Mouse (Mus musculus) neural tube, embryonic 11.5 days (tissue): Measurements from ENCODE around the gene Acmsd. TPM values are rescaled to one million over a fixed set of nuclear protein-coding genes. Genes with fewer than 3 reads are reported as not detected.
"Not testable (repeated sequence)": the region's sequence is repeated elsewhere in the genome, so short reads cannot be mapped to it uniquely, and the experiment has no call there.

Experiments
- ATAC-seq: fragments of 200-750 bp; cut with Nextera tagmentation; 2 replicates; pipeline ENCODE4 v1.8.0; 2017; ENCODE audit warnings: moderate number of reproducible peaks, mild to moderate bottlenecking, moderate TSS enrichment, moderate library complexity; ENCODE audit not compliant: insufficient read depth, low FRiP score, low TSS enrichment
- DNase-seq: peaks from one replicate; pipeline ENCODE4 v3.0.0-alpha.2; 2015; ENCODE audit warnings: low spot score
- H3K27ac ChIP-seq: fragments of 300-500 bp; sonication (generic); 2 replicates; pipeline ENCODE4 v1.5.1; 2014; ENCODE audit warnings: low read depth, mild to moderate bottlenecking, low read length
- H3K27me3 ChIP-seq: fragments of 300-500 bp; sonication (generic); 2 replicates; pipeline ENCODE4 v1.6.1; 2014; ENCODE audit warnings: mild to moderate bottlenecking, low read length, mixed read lengths; ENCODE audit not compliant: control insufficient read depth, insufficient read depth
- H3K36me3 ChIP-seq: fragments of 300-500 bp; sonication (generic); 2 replicates; pipeline ENCODE4 v1.6.1; 2014; ENCODE audit warnings: mild to moderate bottlenecking, low read length, moderate library complexity, mixed read lengths; ENCODE audit not compliant: control insufficient read depth, insufficient read depth
- H3K4me1 ChIP-seq: fragments of 300-500 bp; sonication (generic); 2 replicates; pipeline ENCODE4 v1.6.1; 2014; ENCODE audit warnings: low read length, mixed read lengths; ENCODE audit not compliant: control insufficient read depth, insufficient read depth
- H3K4me2 ChIP-seq: fragments of 300-500 bp; sonication (generic); 2 replicates; pipeline ENCODE4 v1.6.1; 2014; ENCODE audit warnings: low read depth, mild to moderate bottlenecking, moderate library complexity
- H3K4me3 ChIP-seq: fragments of 300-500 bp; sonication (generic); 2 replicates; pipeline ENCODE4 v1.5.1; 2014; ENCODE audit warnings: low read depth, low read length
- H3K9ac ChIP-seq: fragments of 300-500 bp; sonication (generic); 2 replicates; pipeline ENCODE4 v1.6.1; 2014; ENCODE audit warnings: mild to moderate bottlenecking, low read length
- H3K9me3 ChIP-seq: fragments of 300-500 bp; sonication (generic); 2 replicates; pipeline ENCODE4 v1.6.1; 2016; ENCODE audit warnings: low read length; ENCODE audit not compliant: control insufficient read depth
- WGBS: fragments of 180-500 bp; shearing (Covaris S2); extraction: QIAGEN DNeasy Blood & Tissue Kit; methylation state at CpG from one replicate; pipeline ENCODE4 v1.1.7; 2014; 5-methylcytosine and 5-hydroxymethylcytosine counted together
- polyA plus RNA-seq: library from polyadenylated mRNA; unstranded; fragments of >200 nt; fragmentation: Nextera tagmentation; extraction: Ambion mirVana; gene quantifications from 2 replicates; pipeline ENCODE4 v1.2.1, GENCODE M21; 2014

The Acmsd gene
- polyA plus RNA-seq, 1 experiment from 2014 or later, result 0.15 TPM

DNA sequence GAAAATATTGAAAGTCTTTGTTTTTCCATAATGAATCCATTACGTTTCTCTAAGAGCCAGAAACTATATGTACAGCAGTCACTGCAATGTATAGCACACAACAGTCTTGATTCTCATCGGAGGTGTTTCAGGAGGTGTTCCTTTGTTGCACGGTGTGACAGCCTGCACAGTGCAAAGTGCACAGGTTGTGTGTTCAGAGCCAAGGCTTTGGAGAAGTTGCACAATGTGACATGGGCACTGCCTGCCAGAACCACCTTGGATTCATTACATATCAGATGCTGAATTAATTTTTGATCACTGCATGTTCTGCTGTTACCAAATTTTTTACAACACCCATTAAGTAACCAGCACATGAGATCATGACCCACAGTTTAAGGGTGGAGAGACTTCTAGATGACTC lies 3.2 kb downstream of the Acmsd start:
- H3K4me1 ChIP-seq, result no peaks in the 10 kb centered on the region
- 91% methylated on average over 3 of the region's 3 CpGs for WGBS
- H3K4me3 ChIP-seq, result no peak overlapping the region
- H3K4me2 ChIP-seq, result no peak overlapping the region
- no peaks in the 10 kb centered on the region for H3K36me3 ChIP-seq
- no peaks in the 10 kb centered on the region for H3K27me3 ChIP-seq
- no peak overlapping the region for H3K9ac ChIP-seq
- no peaks in the 10 kb centered on the region for H3K9me3 ChIP-seq
- ATAC-seq (no peak), DNase-seq (no peak)
- no peak overlapping the region for H3K27ac ChIP-seq

DNA sequence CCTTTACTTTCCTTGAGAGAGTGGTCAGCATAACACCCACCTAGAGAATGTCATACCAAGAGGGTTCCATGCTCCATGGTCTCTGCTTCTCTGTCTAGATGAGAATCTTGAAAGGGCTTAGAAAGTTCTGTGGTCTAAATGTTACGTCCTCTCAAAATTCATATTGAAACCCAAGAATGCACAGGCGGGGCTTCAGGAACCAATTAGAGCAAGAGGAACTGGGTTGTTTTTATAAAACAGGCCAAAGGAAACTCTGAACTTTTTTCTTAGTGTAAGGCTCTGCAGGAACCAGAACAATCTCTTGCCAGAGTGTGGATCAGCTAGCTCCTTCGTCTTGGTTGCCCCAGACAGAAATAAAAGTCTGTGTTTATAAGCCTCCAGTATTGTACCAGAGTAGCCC lies 3.6 kb downstream of the Acmsd start:
- Histone ChIP-seq H3K36me3 (no peaks in the 10 kb centered on the region), H3K27me3 (no peaks in the 10 kb centered on the region), H3K4me3 (no peak overlapping the region), H3K27ac (no peak overlapping the region), H3K9ac (no peak overlapping the region), H3K4me1 (no peaks in the 10 kb centered on the region), H3K4me2 (no peak overlapping the region), H3K9me3 (no peaks in the 10 kb centered on the region)
- no peak for DNase-seq
- 74% methylated on average over 3 of the region's 3 CpGs for WGBS
- no peak for ATAC-seq

DNA sequence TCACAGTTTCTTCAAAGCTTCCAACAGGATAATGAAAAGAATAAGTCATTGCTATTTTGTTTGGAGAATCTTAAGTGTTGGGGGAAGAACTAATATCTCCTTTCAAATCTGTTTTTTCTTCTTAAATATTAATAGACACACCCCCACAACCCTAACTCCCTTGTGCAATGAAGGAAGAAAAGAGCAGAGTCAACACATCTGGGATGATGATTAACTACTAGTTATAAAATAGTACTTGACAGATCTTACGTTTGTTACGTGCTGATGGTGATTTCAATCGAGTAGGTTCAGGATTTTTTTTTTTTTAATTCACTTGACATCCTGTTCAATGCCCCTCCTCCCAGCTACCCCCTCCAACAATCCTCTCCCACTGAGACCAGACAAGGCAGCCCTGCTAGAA lies 6.1 kb downstream of the Acmsd start:
- no peaks in the 10 kb centered on the region for H3K9me3 ChIP-seq
- no peak for ATAC-seq
- no peak overlapping the region for H3K9ac ChIP-seq
- no peaks in the 10 kb centered on the region for H3K27me3 ChIP-seq
- no peak for DNase-seq
- no peak overlapping the region for H3K4me3 ChIP-seq
- WGBS, result 84% methylated on average over 3 of the region's 3 CpGs
- H3K4me2 ChIP-seq, result no peak overlapping the region
- no peaks in the 10 kb centered on the region for H3K4me1 ChIP-seq
- no peaks in the 10 kb centered on the region for H3K36me3 ChIP-seq
- H3K27ac ChIP-seq, result no peak overlapping the region

DNA sequence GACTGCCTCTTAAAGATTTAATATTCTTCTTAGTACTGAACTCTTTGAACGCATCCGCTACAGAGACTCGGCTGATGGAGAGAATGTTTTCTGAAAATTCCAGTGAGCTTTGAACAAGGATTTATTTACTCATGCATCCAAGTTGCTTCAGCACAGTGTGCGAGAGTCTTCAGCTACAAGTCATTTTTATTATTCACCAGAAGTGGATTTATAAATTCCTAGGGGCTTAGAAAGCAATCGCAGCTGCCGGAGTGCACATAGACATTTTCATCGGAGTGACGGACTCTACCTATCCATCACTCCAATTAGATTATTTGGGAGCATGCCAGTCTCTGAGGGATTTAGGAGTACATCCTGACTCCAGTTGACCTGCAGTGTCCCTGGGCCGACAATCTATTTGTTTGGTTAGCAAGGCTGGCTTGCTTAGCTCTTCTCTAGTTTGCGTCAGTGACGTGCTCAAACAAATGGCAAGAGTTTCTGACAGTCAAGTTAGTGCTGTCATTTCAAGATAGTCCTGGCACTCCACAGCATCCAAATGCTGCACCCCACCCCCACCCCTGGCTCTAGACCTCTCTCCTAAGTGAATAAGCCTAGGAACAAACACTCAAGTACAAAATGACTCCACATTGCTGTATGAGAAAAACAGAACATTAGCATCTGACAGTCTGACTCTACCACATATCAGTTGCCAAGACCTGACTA lies 21.3 kb downstream of the Acmsd start:
- H3K27me3 ChIP-seq, result no peaks in the 10 kb centered on the region
- DNase-seq, result no peak
- no peak for ATAC-seq

DNA sequence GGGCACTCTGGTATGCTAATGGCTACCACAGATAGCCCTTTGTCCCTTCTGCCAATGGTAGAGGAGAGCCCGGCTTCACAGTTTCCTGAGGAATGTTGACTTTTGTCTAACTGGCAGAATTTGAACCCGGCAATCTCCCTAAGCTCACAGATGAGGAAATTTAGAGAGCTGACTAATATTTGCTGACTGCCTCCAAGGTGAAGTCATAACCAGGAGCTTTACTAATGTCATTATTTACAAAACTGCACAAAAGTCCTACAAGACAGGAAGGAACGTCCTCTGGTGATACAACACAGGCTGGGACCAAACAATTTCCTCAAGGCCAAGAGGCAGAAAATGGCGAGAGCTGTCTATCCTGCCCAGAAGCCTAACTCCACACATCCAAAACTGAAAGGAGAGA lies 26.6 kb downstream of the Acmsd start:
- no peak overlapping the region for H3K4me2 ChIP-seq
- no peaks in the 10 kb centered on the region for H3K27me3 ChIP-seq
- 79% methylated on average over 4 of the region's 4 CpGs for WGBS

More for the DNA sequence above, 21.3 kb downstream of the Acmsd start:
- 81% methylated on average over 11 of the region's 11 CpGs for WGBS
- Histone ChIP-seq H3K4me1 (no peaks in the 10 kb centered on the region), H3K4me2 (no peak overlapping the region), H3K9ac (no peak overlapping the region), H3K4me3 (no peak overlapping the region), H3K36me3 (no peaks in the 10 kb centered on the region), H3K9me3 (no peaks in the 10 kb centered on the region), H3K27ac (no peak overlapping the region)

DNA sequence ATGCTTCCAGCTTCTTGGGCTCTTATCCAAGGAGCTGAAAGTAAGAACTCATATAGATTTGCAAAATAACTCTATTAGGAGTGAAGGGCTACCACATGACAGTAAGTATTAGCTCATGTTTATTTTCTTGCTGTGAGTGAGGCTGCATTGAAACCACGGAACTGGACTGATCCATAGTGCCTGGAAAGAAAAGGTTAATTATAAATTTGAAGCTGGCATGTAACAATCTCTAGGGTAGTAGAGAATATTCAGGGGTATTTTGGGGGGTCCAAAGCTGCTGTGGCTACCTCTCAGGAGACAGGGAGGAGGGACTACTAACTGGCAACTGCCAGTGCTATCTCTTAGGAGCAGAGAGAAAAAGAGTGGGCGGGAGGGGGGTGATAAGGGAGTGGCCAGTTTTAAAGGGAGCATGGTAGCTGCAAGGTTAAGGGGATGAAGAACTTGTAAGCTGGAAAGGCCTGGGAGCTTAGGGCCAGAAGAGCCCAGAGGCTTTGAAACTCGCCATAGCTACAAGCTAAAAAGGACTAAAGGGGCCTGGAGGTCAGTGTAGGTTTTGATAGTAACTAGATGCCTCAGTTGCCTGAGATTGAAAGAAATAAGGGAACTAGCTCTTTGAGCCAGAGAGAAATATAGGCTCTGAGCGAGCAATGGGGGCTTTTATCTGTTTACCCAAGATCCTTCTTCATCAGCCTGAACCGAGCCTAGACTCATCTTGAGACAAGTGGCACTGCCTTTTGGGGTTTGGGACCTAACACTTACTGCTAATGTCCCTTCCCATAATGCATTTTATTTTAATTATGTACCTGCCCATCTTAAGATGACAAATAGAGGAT lies 27.3 kb downstream of the Acmsd start:
- DNase-seq (no peak), ATAC-seq (no peak)
- 82% methylated on average over 5 of the region's 5 CpGs for WGBS
- Histone ChIP-seq H3K9ac (no peak overlapping the region), H3K36me3 (no peaks in the 10 kb centered on the region), H3K4me3 (no peak overlapping the region), H3K27me3 (no peaks in the 10 kb centered on the region), H3K4me2 (no peak overlapping the region), H3K9me3 (no peaks in the 10 kb centered on the region), H3K27ac (no peak overlapping the region), H3K4me1 (no peaks in the 10 kb centered on the region)

More for the DNA sequence above, 26.6 kb downstream of the Acmsd start:
- Histone ChIP-seq H3K4me1 (no peaks in the 10 kb centered on the region), H3K27ac (no peak overlapping the region), H3K36me3 (no peaks in the 10 kb centered on the region), H3K9me3 (no peaks in the 10 kb centered on the region), H3K9ac (no peak overlapping the region), H3K4me3 (no peak overlapping the region)
- no peak for ATAC-seq
- no peak for DNase-seq

DNA sequence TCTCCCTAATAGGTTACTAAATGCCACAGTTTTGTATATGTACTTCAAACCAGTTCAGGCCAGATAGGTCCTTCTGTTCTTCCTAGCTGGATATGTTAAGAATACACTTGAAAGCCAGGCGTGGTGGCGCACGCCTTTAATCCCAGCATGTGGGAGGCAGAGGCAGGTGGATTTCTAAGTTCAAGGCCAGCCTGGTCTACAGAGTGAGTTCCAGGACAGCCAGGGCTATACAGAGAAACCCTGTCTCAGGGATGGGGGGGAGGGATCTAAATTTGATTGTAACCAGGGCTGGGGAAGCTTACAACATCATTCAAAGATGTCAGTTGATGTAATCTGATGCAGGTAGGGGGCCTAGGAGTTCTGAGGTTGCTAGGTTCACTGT lies 27.9 kb downstream of the Acmsd start:
- not testable (repeated sequence) for DNase-seq, H3K9me3 ChIP-seq, ATAC-seq, H3K27ac ChIP-seq, H3K27me3 ChIP-seq, H3K9ac ChIP-seq, H3K4me3 ChIP-seq, H3K4me1 ChIP-seq, H3K36me3 ChIP-seq, H3K4me2 ChIP-seq
- 87% methylated on average over 3 of the region's 3 CpGs for WGBS

DNA sequence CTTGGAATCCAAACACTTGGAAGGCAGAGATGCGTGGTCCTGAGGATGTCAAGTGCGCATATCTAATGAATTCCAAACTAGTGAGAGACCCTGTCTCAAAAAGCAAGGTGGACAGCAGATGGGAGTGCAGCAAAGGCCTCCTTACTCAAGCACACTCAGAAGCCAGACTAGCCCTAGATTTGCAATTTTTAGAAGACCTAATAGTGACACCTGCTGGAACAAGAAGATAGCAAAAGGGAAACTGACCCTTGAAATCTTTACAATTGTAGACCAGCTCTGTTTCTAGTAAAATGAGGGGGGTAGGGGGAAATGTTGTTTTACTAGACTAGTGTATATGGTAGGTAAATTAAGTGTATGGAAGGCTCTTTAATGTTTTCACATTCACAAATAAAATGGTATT lies 36.3 kb downstream of the Acmsd start:
- H3K9ac ChIP-seq, result no peak overlapping the region
- ATAC-seq, result no peak

DNA sequence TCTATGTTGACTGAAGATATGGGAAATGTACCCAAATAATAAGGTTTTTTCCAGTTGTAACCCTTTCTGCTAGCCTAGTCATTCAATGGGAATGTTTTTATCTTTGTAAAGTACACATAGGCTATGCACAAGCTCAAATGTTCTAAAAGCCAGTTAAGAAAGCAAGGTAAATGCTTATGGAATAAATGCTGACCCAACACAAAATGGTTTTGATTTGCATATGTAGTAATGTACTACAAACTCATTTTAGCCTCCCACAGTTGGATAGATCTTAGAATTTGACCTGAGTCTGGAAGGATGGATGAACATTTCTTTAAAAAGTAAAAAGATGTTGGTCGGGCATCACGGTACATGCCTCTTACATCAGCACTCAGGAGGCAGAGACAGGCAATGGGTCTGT lies 37.5 kb downstream of the Acmsd start:
- H3K4me1 ChIP-seq, result no peaks in the 10 kb centered on the region
- DNase-seq (no peak), ATAC-seq (no peak)
- H3K27me3 ChIP-seq, result no peaks in the 10 kb centered on the region
- no peaks in the 10 kb centered on the region for H3K36me3 ChIP-seq
- no peak overlapping the region for H3K4me3 ChIP-seq
- H3K9ac ChIP-seq, result no peak overlapping the region
- 85% methylated on average over 2 of the region's 2 CpGs for WGBS
- H3K27ac ChIP-seq, result no peak overlapping the region
- H3K4me2 ChIP-seq, result no peak overlapping the region
- H3K9me3 ChIP-seq, result no peaks in the 10 kb centered on the region

More for the DNA sequence above, 36.3 kb downstream of the Acmsd start:
- DNase-seq, result no peak
- 71% methylated on average over 2 of the region's 2 CpGs for WGBS
- no peaks in the 10 kb centered on the region for H3K36me3 ChIP-seq
- H3K4me1 ChIP-seq, result no peaks in the 10 kb centered on the region
- no peak overlapping the region for H3K4me3 ChIP-seq
- H3K27me3 ChIP-seq, result no peaks in the 10 kb centered on the region
- no peak overlapping the region for H3K27ac ChIP-seq
- no peaks in the 10 kb centered on the region for H3K9me3 ChIP-seq
- no peak overlapping the region for H3K4me2 ChIP-seq
